In the genomic region with DNA sequence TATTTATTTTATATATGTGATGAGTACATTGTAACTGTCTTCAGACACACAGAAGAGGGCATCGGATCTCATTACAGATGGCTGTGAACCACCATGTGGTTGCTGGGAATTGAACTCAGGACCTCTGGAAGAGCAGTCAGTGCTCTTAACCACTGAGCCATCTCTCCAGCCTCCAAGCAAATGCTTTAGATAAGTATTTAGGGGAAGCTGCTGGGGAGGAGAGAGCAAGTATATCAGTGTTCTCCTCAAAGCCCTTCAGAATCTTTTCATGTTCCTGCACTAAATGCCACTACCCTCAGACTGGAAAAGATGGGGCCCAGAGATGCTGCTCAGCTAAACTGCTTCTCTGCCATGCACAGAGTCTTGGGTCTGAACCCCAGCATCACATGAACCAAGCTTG, we compare ENCODE assay signal across 8 mouse cellular contexts. TPM values are rescaled to one million over a fixed set of nuclear protein-coding genes. Genes with fewer than 3 reads are reported as not detected.
A peak's percentile ranks its signal among the peaks of the same experiment; 100 is the strongest.
DNase-seq lines count a peak whose midpoint lies in the region; TF ChIP-seq lines count a peak whose summit lies in the region.
"Not testable (repeated sequence)": the region's sequence is repeated elsewhere in the genome, so short reads cannot be mapped to it uniquely, and the experiment has no call there.
"Had no signal": no experiment of that assay in that cellular context is flagged by ENCODE, and none has a peak within 500 bp of the region (broad histone marks: within the 10 kb centered on the region; RNA-seq: fewer than 3 reads in every experiment).

No protein-coding gene starts in this region.

- in situ Hi-C loops in CH12.LX (cut with MboI; ENCODE audit: low pct_ligation_motif_present, low pct_unique_long_range_greater_than_20kb, low sequenced_read_pairs): not testable (repeated sequence)

- not testable (repeated sequence) for TF ChIP-seq RAD21 in CH12.LX (IDR thresholded peaks at IDR 0.05; ENCODE audit: low read depth, low read length); MEL (IDR thresholded peaks at IDR 0.05; ENCODE audit: low read depth, low read length)

- H3K79me2 ChIP-seq in CH12.LX (replicated peaks; ENCODE audit: control insufficient read depth, extremely low read depth, insufficient read depth, poor library complexity, severe bottlenecking) (peaks cover 24% of the 10 kb centered on the region), MEL (ENCODE audit: control insufficient read depth, insufficient read depth, low read length, poor library complexity) (peaks cover 24% of the 10 kb centered on the region)

- not testable (repeated sequence) for H3K4me3 ChIP-seq in CH12.LX (replicated peaks in 1 of 3; ENCODE audit: low read depth in 2 of 3, low read length in 2 of 3, poor library complexity in 1 of 3); MEL (ENCODE audit: control insufficient read depth in 1 of 2, insufficient read depth in 1 of 2, low read depth in 2 of 2, low read length in 2 of 2)

- TF ChIP-seq EP300 in CH12.LX (IDR thresholded peaks at IDR 0.05; ENCODE audit: low read length); MEL (IDR thresholded peaks at IDR 0.05; ENCODE audit: low read depth in 1 of 2, low read length in 2 of 2): not testable (repeated sequence)

- not testable (repeated sequence) for H3K27ac ChIP-seq in CH12.LX (ENCODE audit: insufficient read depth, low read depth); MEL (ENCODE audit: control insufficient read depth, low read depth, low read length)

- dilution Hi-C loops in CH12.LX (cut with MboI; ENCODE audit: extremely low pct_ligation_motif_present, extremely low pct_unique_long_range_greater_than_20kb, low sequenced_read_pairs): not testable (repeated sequence)

- H3K4me2 ChIP-seq in CH12.LX (ENCODE audit: insufficient read depth, low read depth, poor library complexity, severe bottlenecking): not testable (repeated sequence)

- TF ChIP-seq POLR2A in CH12.LX (IDR thresholded peaks at IDR 0.05; ENCODE audit: low read depth, low read length); MEL (IDR thresholded peaks at IDR 0.05; ENCODE audit: control insufficient read depth in 1 of 2, insufficient read depth in 1 of 2, low read depth in 1 of 2, low read length in 2 of 2, poor library complexity in 1 of 2): not testable (repeated sequence)

- not testable (repeated sequence) for H3K9me3 ChIP-seq in CH12.LX (replicated peaks; ENCODE audit: low read length); MEL (replicated peaks; ENCODE audit: insufficient read depth, low read length)

- H3K36me3 ChIP-seq in CH12.LX (replicated peaks in 1 of 2; ENCODE audit: control insufficient read depth in 1 of 2, insufficient read depth in 1 of 2, low read length in 1 of 2) (peaks cover 0 to 18% of the 10 kb centered on the region in 2 experiments), MEL (ENCODE audit: control insufficient read depth in 1 of 2, insufficient read depth in 2 of 2, low read length in 2 of 2) (peaks cover 0 to 10% of the 10 kb centered on the region in 2 experiments; a peak in 2 of 4 replicates)

- DNase-seq in CH12.LX (ENCODE audit: extremely low read depth): not testable (repeated sequence)
- DNase-seq in MEL (ENCODE audit: low read depth, low spot score): peak; percentile 47

- H3K4me1 ChIP-seq in CH12.LX (ENCODE audit: control insufficient read depth in 1 of 2, insufficient read depth in 2 of 2): peaks cover 2 to 16% of the 10 kb centered on the region in 2 experiments; a peak in 3 of 4 replicates
- not testable (repeated sequence) for H3K4me1 ChIP-seq in MEL (ENCODE audit: control insufficient read depth in 1 of 2, insufficient read depth in 2 of 2, low read length in 2 of 2)

- H3K9ac ChIP-seq in CH12.LX (ENCODE audit: insufficient read depth, low read depth); MEL (ENCODE audit: control insufficient read depth, low read depth, low read length, poor library complexity, severe bottlenecking): not testable (repeated sequence)

- H3K27me3 ChIP-seq in CH12.LX (replicated peaks); MEL (ENCODE audit: control insufficient read depth in 1 of 2, insufficient read depth in 2 of 2, low read length in 2 of 2): not testable (repeated sequence)

- TF ChIP-seq CTCF in CH12.LX (conservative IDR thresholded peaks at IDR 0.05 in 1 of 2, IDR thresholded peaks at IDR 0.05 in 1 of 2; ENCODE audit: low read depth in 2 of 2, low read length in 2 of 2); MEL (IDR thresholded peaks at IDR 0.05 in 2 of 3, conservative IDR thresholded peaks at IDR 0.05 in 1 of 3; ENCODE audit: control insufficient read depth in 1 of 3, insufficient read depth in 1 of 3, low read depth in 2 of 3, low read length in 3 of 3, poor library complexity in 1 of 3, severe bottlenecking in 1 of 3): not testable (repeated sequence)

TF ChIP-seq in CH12.LX, 34 proteins besides CTCF, POLR2A, EP300 and RAD21:
- TF ChIP-seq TBP (conservative IDR thresholded peaks at IDR 0.05; ENCODE audit: low read depth, low read length): peak; percentile 37; the same call in 1 of the 2 replicates

TF ChIP-seq in MEL, 35 proteins besides CTCF, POLR2A, EP300 and RAD21:
- peak; percentile 97 for TF ChIP-seq TBP (IDR thresholded peaks at IDR 0.05; ENCODE audit: low read depth, low read length)

RNA-seq across cellular contexts. Expression of a gene that starts 3.2 kb away (rescaled TPM):
- 74.7 and 78.1 TPM in 2 replicates for total RNA-seq in CH12.LX (2012; rRNA removed)
- 49.3 and 53.2 TPM in 2 replicates for total RNA-seq in CH12.LX (2014; rRNA removed)
- 174 and 184 TPM in 2 replicates for polyA plus RNA-seq in CH12.LX (2012; ENCODE audit: insufficient read length, low read depth)
- 163 and 180 TPM in 2 replicates for total RNA-seq in MEL (2012; rRNA removed)
- 100 to 1,000 TPM; 146 to 228 TPM for polyA plus RNA-seq in MEL (2012; ENCODE audit: insufficient read depth in 1 of 2, insufficient read length in 2 of 2, low read depth in 1 of 2, low replicate concordance in 2 of 2, missing spikeins in 1 of 2)

RNA-seq across cellular contexts. Expression of a gene that starts 3.6 kb away (rescaled TPM):
- total RNA-seq in CH12.LX (2012; rRNA removed) (0.38 and 0.85 TPM in 2 replicates), CH12.LX (2014; rRNA removed) (0.21 TPM in 1 of 2 replicates, not detected in the other), MEL (2012; rRNA removed) (0.20 and 0.35 TPM in 2 replicates)
- polyA plus RNA-seq in CH12.LX (2012; ENCODE audit: insufficient read length, low read depth) (1.6 and 1.7 TPM in 2 replicates), MEL (2012; ENCODE audit: insufficient read depth in 1 of 2, insufficient read length in 2 of 2, low read depth in 1 of 2, low replicate concordance in 2 of 2, missing spikeins in 1 of 2) (1 to 10 TPM in 1 of 2 experiments, not detected in 1; 1.2 TPM)
- total RNA-seq: adrenal gland, postnatal 14 days; adrenal gland, postnatal 25 days; adrenal gland, postnatal 36 days had no signal
- polyA plus RNA-seq: activated CD4-positive, CD25-positive, alpha-beta regulatory T cell, adult 4 months; CD4-positive, CD25-positive, alpha-beta regulatory T cell, adult 4 months; G1E had no signal

RNA-seq across cellular contexts. Expression of a gene that starts 29.8 kb away (rescaled TPM):
- total RNA-seq in CH12.LX (2012; rRNA removed) (34.0 and 42.1 TPM in 2 replicates), CH12.LX (2014; rRNA removed) (32.2 and 38.8 TPM in 2 replicates), MEL (2012; rRNA removed) (41.0 and 49.0 TPM in 2 replicates)
- polyA plus RNA-seq in CH12.LX (2012; ENCODE audit: insufficient read length, low read depth) (51.8 and 57.6 TPM in 2 replicates), MEL (2012; ENCODE audit: insufficient read depth in 1 of 2, insufficient read length in 2 of 2, low read depth in 1 of 2, low replicate concordance in 2 of 2, missing spikeins in 1 of 2) (100 to 1,000 TPM in 1 of 2 experiments, 10 to 100 TPM in 1; 45.4 to 526 TPM)

RNA-seq across cellular contexts. Expression of a gene that starts 39.3 kb away (rescaled TPM):
- total RNA-seq in CH12.LX (2012; rRNA removed): 0.17 and 0.21 TPM in 2 replicates
- total RNA-seq in CH12.LX (2014; rRNA removed): 0.09 TPM in 1 of 2 replicates, not detected in the other
- 0.20 and 0.23 TPM in 2 replicates for polyA plus RNA-seq in CH12.LX (2012; ENCODE audit: insufficient read length, low read depth)
- total RNA-seq in MEL (2012; rRNA removed): 0.26 and 0.39 TPM in 2 replicates
- polyA plus RNA-seq in MEL (2012; ENCODE audit: insufficient read depth in 1 of 2, insufficient read length in 2 of 2, low read depth in 1 of 2, low replicate concordance in 2 of 2, missing spikeins in 1 of 2): under 1 TPM in 1 of 2 experiments, not detected in 1; 0.78 TPM
- polyA plus RNA-seq: activated CD4-positive, CD25-positive, alpha-beta regulatory T cell, adult 4 months; CD4-positive, CD25-positive, alpha-beta regulatory T cell, adult 4 months had no signal

RNA-seq across cellular contexts. Expression of a gene that starts 58.0 kb away (rescaled TPM):
- 0.67 and 2.6 TPM in 2 replicates for total RNA-seq in CH12.LX (2012; rRNA removed)
- total RNA-seq in CH12.LX (2014; rRNA removed): 2.0 and 3.0 TPM in 2 replicates
- polyA plus RNA-seq in CH12.LX (2012; ENCODE audit: insufficient read length, low read depth): 0.12 and 0.26 TPM in 2 replicates
- total RNA-seq in MEL (2012; rRNA removed): 0.08 TPM in 1 of 2 replicates, not detected in the other
- polyA plus RNA-seq in MEL (2012; ENCODE audit: insufficient read depth in 1 of 2, insufficient read length in 2 of 2, low read depth in 1 of 2, low replicate concordance in 2 of 2, missing spikeins in 1 of 2): under 1 TPM in 1 of 2 experiments, not detected in 1; 0.07 TPM
- polyA plus RNA-seq: activated CD4-positive, CD25-positive, alpha-beta regulatory T cell, adult 4 months; CD4-positive, CD25-positive, alpha-beta regulatory T cell, adult 4 months had no signal
